Mouse (Mus musculus) hindbrain, embryonic 14.5 days (tissue): ENCODE measurements around the gene Gm36028. TPM values are rescaled to one million over a fixed set of nuclear protein-coding genes. Genes with fewer than 3 reads are reported as not detected.

Experiments
- ATAC-seq: fragments of 200-750 bp; cut with Nextera tagmentation; 2 replicates; pipeline ENCODE4 v1.8.0; 2017; ENCODE audit warnings: moderate number of reproducible peaks, mild to moderate bottlenecking, moderate TSS enrichment, moderate library complexity; ENCODE audit not compliant: low FRiP score
- DNase-seq: peaks from one replicate; pipeline ENCODE4 v3.0.0-alpha.2; 2015; ENCODE audit warnings: low spot score
- H3K27ac ChIP-seq: fragments of 300-500 bp; sonication (generic); 2 replicates; pipeline ENCODE4 v1.5.1; 2014; ENCODE audit warnings: mild to moderate bottlenecking, moderate library complexity
- H3K27me3 ChIP-seq: fragments of 300-500 bp; sonication (generic); 2 replicates; pipeline ENCODE4 v1.6.1; 2014; ENCODE audit warnings: mild to moderate bottlenecking, low read length, mixed read lengths; ENCODE audit not compliant: control insufficient read depth, insufficient read depth
- H3K36me3 ChIP-seq: fragments of 300-500 bp; sonication (generic); replicated peaks from 2 replicates; pipeline ENCODE4 v1.6.1; 2014; ENCODE audit not compliant: control insufficient read depth, insufficient read depth
- H3K4me1 ChIP-seq: fragments of 300-500 bp; sonication (generic); replicated peaks from 2 replicates; pipeline ENCODE4 v1.6.1; 2014; ENCODE audit warnings: antibody characterized with exemption, low read length, mixed read lengths; ENCODE audit not compliant: control insufficient read depth, insufficient read depth
- H3K4me2 ChIP-seq: fragments of 300-500 bp; sonication (generic); replicated peaks from 2 replicates; pipeline ENCODE4 v1.6.1; 2014; ENCODE audit warnings: mild to moderate bottlenecking, moderate library complexity
- H3K4me3 ChIP-seq: fragments of 300-500 bp; sonication (generic); replicated peaks from 2 replicates; pipeline ENCODE4 v1.5.1; 2014; ENCODE audit warnings: mild to moderate bottlenecking, low read length
- H3K9ac ChIP-seq: fragments of 300-500 bp; sonication (generic); 2 replicates; pipeline ENCODE4 v1.6.1; 2014
- H3K9me3 ChIP-seq: fragments of 300-500 bp; sonication (generic); 2 replicates; pipeline ENCODE4 v1.6.1; 2016; ENCODE audit warnings: low read length; ENCODE audit not compliant: control insufficient read depth
- WGBS: fragments of 180-500 bp; shearing (Covaris S2); extraction: QIAGEN DNeasy Blood & Tissue Kit; methylation state at CpG from one replicate; pipeline ENCODE4 v1.1.7; 2014; 5-methylcytosine and 5-hydroxymethylcytosine counted together
- polyA plus RNA-seq: library from polyadenylated mRNA; unstranded; fragments of >200 nt; fragmentation: Nextera tagmentation; extraction: Ambion mirVana; gene quantifications from 2 replicates; pipeline ENCODE4 v1.2.1, GENCODE M21; 2014

The Gm36028 gene
- polyA plus RNA-seq, 1 experiment from 2014 or later, result not detected

DNA sequence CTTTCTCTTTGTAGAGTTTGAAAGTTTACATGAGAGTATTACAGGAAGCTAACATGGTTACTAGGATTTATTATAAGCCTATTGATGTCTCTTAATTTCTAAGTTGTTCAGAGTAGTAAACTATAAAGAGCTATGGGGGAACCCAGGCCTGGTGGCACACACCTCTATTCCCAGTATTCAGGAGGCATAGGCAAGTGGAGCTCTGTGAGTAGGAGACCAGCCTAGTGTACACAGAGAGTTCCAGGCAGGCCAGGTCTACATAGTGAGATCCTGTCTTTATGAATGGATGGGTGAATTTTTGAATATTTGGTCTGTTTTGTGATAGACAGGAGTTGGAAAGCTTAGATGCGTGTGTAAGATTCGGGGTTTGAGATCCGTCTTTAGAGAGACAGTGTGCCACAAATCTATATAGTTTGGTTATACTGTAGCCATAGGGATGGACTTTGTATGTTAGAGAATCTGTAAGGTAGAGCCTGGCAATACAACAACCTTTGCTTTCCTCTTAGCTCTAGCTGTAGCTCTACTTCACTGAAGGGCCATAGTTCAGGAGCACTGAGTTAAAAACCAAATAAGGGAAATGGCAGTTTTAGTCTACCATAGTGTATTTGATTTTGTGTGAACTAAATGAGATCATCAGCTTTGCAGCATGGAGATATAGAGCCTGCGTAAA lies 18.9 kb upstream of the Gm36028 start:
- Histone ChIP-seq H3K4me1 (0 out of 2 replicates have a peak, but pooled peaks cover 3% of the 10 kb centered on the region), H3K36me3 (peaks cover 70% of the 10 kb centered on the region), H3K9me3 (no peaks in the 10 kb centered on the region), H3K9ac (no peak overlapping the region), H3K4me3 (no peak overlapping the region), H3K4me2 (no peak overlapping the region), H3K27me3 (no peaks in the 10 kb centered on the region), H3K27ac (no peak overlapping the region)
- 96% methylated on average over 4 of the region's 4 CpGs for WGBS
- no peak for ATAC-seq
- DNase-seq, result no peak

DNA sequence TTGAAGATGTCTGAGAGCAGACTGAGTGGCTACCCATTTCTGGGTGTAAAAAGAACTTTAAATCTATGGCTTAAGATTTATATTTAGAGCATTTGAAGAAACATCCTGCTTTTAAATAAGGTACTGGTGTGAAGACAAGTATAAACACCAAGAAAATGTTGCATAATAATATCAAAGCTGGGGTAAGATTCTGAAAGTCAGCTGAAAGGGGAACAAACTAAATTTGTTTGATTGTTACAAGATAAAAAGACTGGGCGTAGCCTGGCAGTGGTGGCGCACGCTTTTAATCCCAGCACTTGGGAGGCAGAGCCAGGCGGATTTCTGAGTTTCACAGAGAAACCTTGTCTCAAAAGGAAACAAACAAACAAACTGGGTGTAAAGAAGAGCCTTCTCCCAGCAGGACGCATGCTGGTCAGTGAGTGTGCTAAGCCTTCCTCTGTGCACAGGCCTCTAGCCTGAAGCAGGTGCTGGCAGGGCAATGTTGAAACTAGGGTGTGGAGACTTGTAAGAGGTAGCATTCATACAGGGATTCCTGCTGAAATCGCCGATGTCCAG lies 18.1 kb upstream of the Gm36028 start:
- H3K4me3 ChIP-seq, result no peak overlapping the region
- no peak overlapping the region for H3K9ac ChIP-seq
- no peaks in the 10 kb centered on the region for H3K27me3 ChIP-seq
- no peak overlapping the region for H3K4me2 ChIP-seq
- no peak for DNase-seq
- 91% methylated on average over 7 of the region's 7 CpGs for WGBS
- H3K36me3 ChIP-seq, result peaks cover 67% of the 10 kb centered on the region
- no peak overlapping the region for H3K27ac ChIP-seq
- 0 out of 2 replicates have a peak, but pooled peaks cover 3% of the 10 kb centered on the region for H3K4me1 ChIP-seq
- no peak for ATAC-seq
- H3K9me3 ChIP-seq, result no peaks in the 10 kb centered on the region

DNA sequence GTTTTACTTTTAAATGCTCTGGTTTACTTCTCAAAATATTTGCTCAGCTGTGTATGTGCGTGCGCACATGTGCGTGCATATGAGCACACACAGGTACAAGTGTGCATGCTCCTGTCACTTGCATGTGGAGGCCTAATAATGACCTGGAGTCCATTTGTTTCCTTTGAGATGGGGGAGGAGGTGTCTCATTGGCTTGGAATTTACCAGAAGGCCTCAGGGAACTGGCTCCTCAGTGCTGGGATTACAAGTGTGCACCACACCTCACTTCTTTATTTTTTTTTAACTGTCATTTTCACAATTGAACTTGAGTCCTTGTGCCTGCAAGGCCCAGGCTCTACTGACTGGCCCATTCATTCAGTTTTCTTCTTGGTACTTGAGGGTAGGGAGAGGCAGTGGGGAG lies 16.5 kb upstream of the Gm36028 start:
- Histone ChIP-seq H3K27ac (no peak overlapping the region), H3K4me2 (no peak overlapping the region), H3K4me1 (0 out of 2 replicates have a peak, but pooled peaks cover 6% of the 10 kb centered on the region), H3K9me3 (no peaks in the 10 kb centered on the region), H3K36me3 (peaks cover 50% of the 10 kb centered on the region), H3K4me3 (no peak overlapping the region), H3K9ac (no peak overlapping the region), H3K27me3 (no peaks in the 10 kb centered on the region)
- WGBS, result 99% methylated on average over 3 of the region's 3 CpGs
- ATAC-seq (no peak), DNase-seq (no peak)

DNA sequence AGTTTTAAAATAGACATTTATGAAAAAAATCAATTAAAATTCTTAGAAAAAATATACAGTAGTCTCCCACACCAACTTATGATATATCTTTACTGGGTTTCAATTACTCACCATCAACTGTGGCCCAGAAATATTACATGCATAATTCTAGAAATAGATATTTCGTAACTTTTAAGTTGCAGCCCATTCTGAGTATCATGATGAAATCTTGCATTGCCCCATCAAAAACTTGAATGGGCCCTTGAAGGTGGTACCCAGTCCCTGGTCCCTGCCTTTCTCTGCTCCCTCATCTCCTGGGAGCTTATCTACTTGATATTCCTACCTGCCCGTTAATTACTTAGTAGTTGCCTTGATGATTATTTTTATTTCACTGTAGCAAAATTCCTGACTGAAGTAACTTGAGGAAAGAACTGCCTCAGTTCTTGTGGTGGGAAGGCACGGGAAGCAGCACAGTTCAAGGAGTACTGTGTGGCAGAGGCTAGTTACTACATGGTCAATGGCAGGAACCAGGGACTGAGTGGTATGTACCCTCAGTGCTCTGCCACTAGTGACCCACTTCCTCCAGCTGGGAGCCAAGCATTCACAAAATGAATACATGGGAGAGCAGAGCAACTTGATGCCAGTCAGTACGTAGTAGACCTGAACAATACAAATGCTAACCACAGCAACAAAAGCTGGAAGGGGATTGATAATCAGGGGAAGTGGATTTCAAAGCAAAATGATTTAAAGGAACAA lies 13.7 kb upstream of the Gm36028 start:
- H3K27ac ChIP-seq, result no peak overlapping the region
- peaks cover 31% of the 10 kb centered on the region for H3K4me1 ChIP-seq
- 85% methylated on average over 4 of the region's 4 CpGs for WGBS
- DNase-seq (no peak), ATAC-seq (no peak)
- H3K4me3 ChIP-seq, result no peak overlapping the region
- H3K9ac ChIP-seq, result no peak overlapping the region
- H3K36me3 ChIP-seq, result peaks cover 23% of the 10 kb centered on the region
- no peaks in the 10 kb centered on the region for H3K27me3 ChIP-seq
- H3K4me2 ChIP-seq, result no peak overlapping the region
- no peaks in the 10 kb centered on the region for H3K9me3 ChIP-seq

DNA sequence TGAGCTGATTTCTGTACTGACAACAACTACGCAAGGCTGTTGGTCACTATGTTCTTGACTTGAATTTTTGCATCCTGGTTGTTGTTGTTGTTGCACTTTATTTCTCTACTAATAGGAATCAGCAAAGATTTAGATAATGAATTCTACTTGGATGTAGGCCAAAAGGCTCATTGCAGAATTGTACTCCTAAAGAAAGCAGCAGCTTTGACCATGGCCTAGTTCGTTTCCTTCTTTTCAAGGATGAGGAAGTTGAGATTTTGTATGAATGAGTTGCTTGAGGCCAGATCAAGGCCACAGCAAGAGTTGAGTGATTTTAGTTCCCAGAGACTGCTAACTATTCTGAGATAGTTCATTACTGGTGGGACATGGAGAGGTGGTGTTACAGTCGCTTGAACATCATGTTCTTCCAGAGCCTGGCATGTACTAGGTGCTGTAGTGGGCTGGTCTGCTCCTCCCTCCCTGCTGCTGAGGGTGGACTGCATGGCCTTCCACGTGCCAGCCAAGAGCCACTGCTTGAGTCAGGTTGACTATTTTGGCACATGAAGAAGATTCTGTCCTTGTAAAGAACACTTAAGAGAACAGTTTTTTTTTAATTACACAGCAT lies 10.3 kb upstream of the Gm36028 start:
- H3K27ac ChIP-seq, result no peak overlapping the region
- peaks cover 33% of the 10 kb centered on the region for H3K4me1 ChIP-seq
- ATAC-seq (no peak), DNase-seq (no peak)
- H3K9ac ChIP-seq, result no peak overlapping the region
- no peaks in the 10 kb centered on the region for H3K9me3 ChIP-seq
- H3K36me3 ChIP-seq, result no peaks in the 10 kb centered on the region
- WGBS, result 78% methylated on average over 4 of the region's 4 CpGs
- H3K4me3 ChIP-seq, result no peak overlapping the region
- H3K4me2 ChIP-seq, result peak overlapping the region; percentile 84
- H3K27me3 ChIP-seq, result no peaks in the 10 kb centered on the region

DNA sequence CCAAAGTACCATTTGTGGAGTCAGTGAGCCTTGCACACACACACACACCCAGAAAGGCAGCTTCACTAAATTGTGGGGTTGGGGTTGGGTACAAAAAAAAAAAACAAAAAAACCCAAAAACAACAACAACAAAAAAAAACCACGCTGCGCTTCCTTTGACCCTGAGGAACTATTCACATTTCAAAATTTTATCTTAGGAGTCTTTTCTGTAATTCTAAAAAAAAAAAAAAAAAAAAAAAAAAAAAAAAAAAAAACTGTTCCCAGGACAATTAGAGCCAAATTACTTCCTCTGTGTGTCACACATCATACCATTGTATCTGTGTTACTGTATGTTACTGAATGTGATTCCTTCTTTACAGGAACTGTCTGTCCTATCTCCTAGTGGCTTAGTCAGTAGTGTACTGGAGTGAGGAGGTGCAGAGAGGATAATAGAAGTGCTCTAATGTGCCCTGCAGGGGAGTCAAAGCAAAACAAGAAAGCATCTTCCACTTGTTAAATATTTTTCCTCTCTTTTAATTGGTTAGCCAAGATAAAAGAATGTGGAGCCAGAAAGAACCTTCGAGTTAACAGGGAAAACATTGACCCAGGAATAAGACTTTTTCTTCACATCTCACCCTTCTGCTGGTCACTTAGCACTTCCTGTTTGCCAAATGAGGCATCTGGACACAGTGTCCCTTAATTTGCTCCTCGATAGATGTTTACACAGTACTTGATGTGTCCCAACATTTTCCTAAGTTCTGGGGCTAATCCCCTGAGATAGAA lies 8.7 kb upstream of the Gm36028 start:
- ATAC-seq (no peak), DNase-seq (no peak)
- peak overlapping the region; percentile 91 for H3K4me3 ChIP-seq
- 43% methylated on average over 4 of the region's 4 CpGs for WGBS
- H3K4me1 ChIP-seq, result peaks cover 33% of the 10 kb centered on the region
- no peaks in the 10 kb centered on the region for H3K36me3 ChIP-seq
- H3K4me2 ChIP-seq, result peak overlapping the region; percentile 84
- H3K27me3 ChIP-seq, result no peaks in the 10 kb centered on the region
- no peaks in the 10 kb centered on the region for H3K9me3 ChIP-seq
- peak overlapping the region; percentile 98 for H3K9ac ChIP-seq
- H3K27ac ChIP-seq, result peak overlapping the region; percentile 99

DNA sequence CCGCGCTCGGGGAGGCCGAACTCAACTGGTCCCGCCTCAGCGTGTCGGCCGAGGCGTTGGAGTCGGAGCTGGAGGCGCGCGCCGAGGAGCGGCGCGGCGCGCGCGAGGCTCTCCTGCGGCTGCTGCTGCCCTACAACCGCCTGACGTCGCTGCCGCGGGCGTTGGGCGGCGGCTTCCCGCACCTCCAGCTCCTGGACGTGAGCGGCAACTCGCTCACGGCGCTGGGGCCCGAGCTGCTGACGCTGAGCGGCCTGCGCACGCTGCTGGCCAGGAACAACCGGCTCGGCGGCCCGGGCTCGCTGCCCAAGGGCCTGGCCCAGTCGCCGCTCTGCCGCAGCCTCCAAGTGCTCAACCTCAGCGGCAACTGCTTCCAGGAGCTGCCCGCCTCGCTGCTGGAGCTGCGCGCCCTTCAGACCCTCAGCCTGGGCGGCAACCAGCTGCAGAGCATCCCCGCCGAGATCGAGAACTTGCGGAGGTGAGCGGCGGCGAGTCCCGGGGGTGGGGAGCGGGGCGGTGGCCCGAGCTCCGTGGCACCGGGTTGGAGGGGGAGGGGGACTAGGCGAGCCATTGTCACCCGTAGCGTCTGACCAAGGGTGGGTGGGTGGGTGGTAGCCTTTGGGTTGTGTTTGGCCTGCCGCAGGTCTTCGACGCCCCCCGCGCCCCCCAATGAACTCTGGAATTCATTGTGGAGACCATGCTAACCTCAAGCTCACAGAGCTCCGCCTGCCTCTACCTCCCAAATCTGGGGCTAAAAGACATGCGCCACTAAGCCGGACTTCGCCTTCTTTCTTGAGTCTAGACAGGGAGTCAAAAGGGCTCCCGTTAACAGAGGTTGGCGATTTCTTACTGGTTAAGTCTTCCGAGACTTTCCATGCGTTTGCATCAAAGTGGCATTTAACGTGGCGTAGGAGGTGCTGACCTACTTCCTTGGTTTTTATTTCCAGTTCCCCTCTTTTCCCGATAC lies 7.8 kb upstream of the Gm36028 start:
- peak overlapping the region; percentile 84 for H3K4me2 ChIP-seq
- peak overlapping the region; percentile 99 for H3K27ac ChIP-seq
- peaks cover 33% of the 10 kb centered on the region for H3K4me1 ChIP-seq
- peak overlapping the region; percentile 98 for H3K9ac ChIP-seq
- peak; percentile 79 for ATAC-seq
- WGBS, result under 1% methylated on average over 85 of the region's 87 CpGs
- H3K27me3 ChIP-seq, result no peaks in the 10 kb centered on the region
- no peaks in the 10 kb centered on the region for H3K9me3 ChIP-seq
- no peaks in the 10 kb centered on the region for H3K36me3 ChIP-seq
- peak; percentile 74 for DNase-seq
- H3K4me3 ChIP-seq, result peak overlapping the region; percentile 91

DNA sequence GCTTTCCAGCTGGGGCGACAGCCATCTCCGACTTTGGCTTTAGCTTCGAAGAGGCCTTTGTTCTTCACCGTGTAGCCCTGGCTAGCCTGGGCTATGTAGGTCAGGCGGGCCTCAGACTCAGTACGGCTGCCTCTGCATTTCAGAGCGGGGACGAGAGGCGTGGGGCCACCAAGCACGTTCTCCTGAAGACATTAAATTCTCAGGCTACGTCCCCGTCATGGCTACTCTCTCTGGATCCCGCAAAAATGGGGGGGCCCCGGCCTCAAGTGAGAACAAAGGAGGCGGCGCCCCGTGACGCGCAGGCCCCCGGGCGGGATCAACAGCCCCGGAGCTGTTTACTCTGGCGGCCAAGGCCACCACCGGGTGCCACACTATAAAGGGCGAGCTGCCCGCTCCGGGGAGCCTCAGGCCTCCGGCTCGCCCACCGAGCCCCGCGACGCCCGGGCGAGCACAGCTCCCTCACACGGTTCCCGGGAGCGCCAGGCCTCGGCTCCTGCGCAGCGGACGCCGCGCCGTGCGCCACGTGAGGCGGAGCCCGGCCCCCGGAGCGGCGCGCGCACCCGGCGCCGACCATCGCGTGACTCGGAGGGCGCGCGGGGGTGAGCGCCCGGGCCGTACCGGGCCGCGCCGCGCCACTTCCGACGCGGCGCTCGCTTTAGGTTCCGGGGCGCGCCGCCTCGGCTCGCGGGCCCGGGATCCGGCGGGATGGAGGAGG lies 7.0 kb upstream of the Gm36028 start, which contains the start of gene Lrrc58:
TSS of gene Lrrc58 (plus strand) at position 599 of the 715 bp plus-strand sequence.
- H3K27me3 ChIP-seq, result no peaks in the 10 kb centered on the region
- H3K27ac ChIP-seq, result peak within 1 kb of the TSS; percentile 99
- peak; percentile 95 for ATAC-seq
- peaks cover 33% of the 10 kb centered on the region for H3K4me1 ChIP-seq
- DNase-seq, result peak; percentile 91
- 1% methylated on average over 67 of the region's 86 CpGs for WGBS
- H3K4me2 ChIP-seq, result peak within 1 kb of the TSS; percentile 84
- peak within 1 kb of the TSS; percentile 91 for H3K4me3 ChIP-seq
- H3K9ac ChIP-seq, result peak within 1 kb of the TSS; percentile 98
- H3K9me3 ChIP-seq, result no peaks in the 10 kb centered on the region
- no peaks in the 10 kb centered on the region for H3K36me3 ChIP-seq
